Mouse (Mus musculus) G1E (cell line): ENCODE results near the gene Fastkd5.

ENCODE experiments used
- CTCF ChIP-seq: IDR thresholded peaks from 2 replicates; pipeline ENCODE4 v1.5.1; 2012; ENCODE audit warnings: low read depth, low read length, inconsistent platforms, mixed read lengths
- GATA1 ChIP-seq: IDR thresholded peaks from 2 replicates; pipeline ENCODE4 v1.6.1; 2012; ENCODE audit warnings: borderline replicate concordance, low read length, inconsistent platforms, mixed read lengths

- no peak for TF ChIP-seq CTCF
- TF ChIP-seq GATA1 = no peak
Observed at GRCm38 (mm10) chr2:130664102-130664701, 34.4 kb upstream of the Fastkd5 start, which contains the start of gene Ddrgk1.
